Mouse (Mus musculus) thymus, adult 2 months (tissue): ENCODE measurements around the gene Galnt17. TPM values are rescaled to one million over a fixed set of nuclear protein-coding genes. Genes with fewer than 3 reads are reported as not detected.

ENCODE experiments used
- DNase-seq: peaks from one replicate; pipeline ENCODE4 v3.0.0; 2021
- H3K27ac ChIP-seq: fragments of 200-500 bp; 2 replicates; pipeline ENCODE4 v1.5.1; 2012; ENCODE audit warnings: low read length, control low read depth; ENCODE audit not compliant: control insufficient read depth, insufficient read depth
- H3K27me3 ChIP-seq: fragments of 200-500 bp; 2 replicates; pipeline ENCODE4 v1.6.1; 2012; ENCODE audit warnings: mild to moderate bottlenecking, low read length, moderate library complexity, mixed read lengths; ENCODE audit not compliant: control insufficient read depth, insufficient read depth
- H3K36me3 ChIP-seq: fragments of 200-500 bp; 2 replicates; pipeline ENCODE4 v1.6.1; 2012; ENCODE audit warnings: mild to moderate bottlenecking, low read length, moderate library complexity; ENCODE audit not compliant: control insufficient read depth, insufficient read depth
- H3K4me1 ChIP-seq: fragments of 200-500 bp; replicated peaks from 2 replicates; pipeline ENCODE4 v1.6.1; 2012; ENCODE audit warnings: low read length; ENCODE audit not compliant: control insufficient read depth, insufficient read depth
- H3K4me3 ChIP-seq: fragments of 200-500 bp; 2 replicates; pipeline ENCODE4 v1.5.1; 2012; ENCODE audit warnings: mild to moderate bottlenecking, low read length, control low read depth, moderate library complexity; ENCODE audit not compliant: control insufficient read depth, insufficient read depth
- CTCF ChIP-seq: fragments of 200-500 bp; IDR thresholded peaks from 2 replicates; pipeline ENCODE4 v1.5.1; 2012; ENCODE audit warnings: mild to moderate bottlenecking, control low read depth, low read length, moderate library complexity, borderline replicate concordance; ENCODE audit not compliant: control insufficient read depth, poor library complexity, insufficient read depth; ENCODE audit errors: extremely low read depth
- POLR2A ChIP-seq: fragments of 200-500 bp; IDR thresholded peaks from 2 replicates; pipeline ENCODE4 v1.6.1; 2012; ENCODE audit warnings: mild to moderate bottlenecking, low read length, control low read depth, moderate library complexity; ENCODE audit not compliant: control insufficient read depth, poor library complexity, insufficient read depth; ENCODE audit errors: extremely low read depth
- WGBS: fragments of 180-500 bp; shearing (Covaris S2); methylation state at CpG from one replicate; pipeline ENCODE4 v1.1.7; 2018; 5-methylcytosine and 5-hydroxymethylcytosine counted together
- polyA plus RNA-seq: library from polyadenylated mRNA; depleted of rRNA; stranded (reverse); fragments of >200 nt; gene quantifications from 2 replicates; pipeline ENCODE4 v1.2.3, GENCODE M21; 2012

Galnt17 gene
- polyA plus RNA-seq, 1 experiment = 2.0 TPM

- Histone ChIP-seq H3K4me3 (no peak overlapping the region), H3K27ac (no peak overlapping the region), H3K36me3 (no peaks in the 10 kb centered on the region), H3K4me1 (no peaks in the 10 kb centered on the region), H3K27me3 (no peaks in the 10 kb centered on the region)
- 78% methylated on average over 4 of the region's 4 CpGs for WGBS
- no peak for DNase-seq
- TF ChIP-seq CTCF (no peak), POLR2A (no peak)
Measured at GRCm38 (mm10) chr5:130938911-130939608, 369.2 kb downstream of the Galnt17 start.

- no peak for DNase-seq
Measured at GRCm38 (mm10) chr5:130938274-130938741, 370.0 kb downstream of the Galnt17 start.

GRCm38 (mm10) chr5:130930999-130931398 is 377.3 kb downstream of the Galnt17 start:
- H3K4me3 ChIP-seq = no peak overlapping the region
- H3K4me1 ChIP-seq = no peaks in the 10 kb centered on the region
- no peaks in the 10 kb centered on the region for H3K36me3 ChIP-seq
- TF ChIP-seq CTCF = no peak
- no peak for TF ChIP-seq POLR2A
- 81% methylated on average over 1 of the region's 1 CpGs for WGBS
- no peaks in the 10 kb centered on the region for H3K27me3 ChIP-seq
- DNase-seq = no peak
- H3K27ac ChIP-seq = no peak overlapping the region

More at GRCm38 (mm10) chr5:130938274-130938741, 370.0 kb downstream of the Galnt17 start:
- no peaks in the 10 kb centered on the region for H3K36me3 ChIP-seq
- 36% methylated on average over 7 of the region's 7 CpGs for WGBS
- TF ChIP-seq CTCF (no peak), POLR2A (no peak)
- H3K4me1 ChIP-seq = no peaks in the 10 kb centered on the region
- no peak overlapping the region for H3K27ac ChIP-seq
- no peaks in the 10 kb centered on the region for H3K27me3 ChIP-seq
- H3K4me3 ChIP-seq = no peak overlapping the region

GRCm38 (mm10) chr5:130927794-130928149 is 380.5 kb downstream of the Galnt17 start:
- DNase-seq = no peak
- Histone ChIP-seq H3K27me3 (no peaks in the 10 kb centered on the region), H3K4me3 (no peak overlapping the region), H3K27ac (no peak overlapping the region), H3K36me3 (no peaks in the 10 kb centered on the region), H3K4me1 (no peaks in the 10 kb centered on the region)
- no peak for TF ChIP-seq POLR2A
- TF ChIP-seq CTCF = no peak
- 90% methylated on average over 8 of the region's 8 CpGs for WGBS

- Histone ChIP-seq H3K27ac (no peak overlapping the region), H3K4me1 (no peaks in the 10 kb centered on the region), H3K36me3 (no peaks in the 10 kb centered on the region), H3K4me3 (no peak overlapping the region), H3K27me3 (no peaks in the 10 kb centered on the region)
- no peak for DNase-seq
- TF ChIP-seq POLR2A (no peak), CTCF (no peak)
- WGBS = 89% methylated on average over 3 of the region's 3 CpGs
Measured at GRCm38 (mm10) chr5:130927138-130927793, 381.0 kb downstream of the Galnt17 start.

GRCm38 (mm10) chr5:130925681-130926080 is 382.6 kb downstream of the Galnt17 start:
- DNase-seq = no peak
- Histone ChIP-seq H3K4me1 (no peaks in the 10 kb centered on the region), H3K4me3 (no peak overlapping the region), H3K36me3 (no peaks in the 10 kb centered on the region), H3K27ac (no peak overlapping the region), H3K27me3 (no peaks in the 10 kb centered on the region)
- TF ChIP-seq CTCF (no peak), POLR2A (no peak)
- 93% methylated on average over 7 of the region's 7 CpGs for WGBS

- Histone ChIP-seq H3K4me1 (no peaks in the 10 kb centered on the region), H3K27ac (no peak overlapping the region), H3K36me3 (no peaks in the 10 kb centered on the region), H3K27me3 (no peaks in the 10 kb centered on the region), H3K4me3 (no peak overlapping the region)
- no peak for DNase-seq
- TF ChIP-seq CTCF (no peak), POLR2A (no peak)
- 32% methylated on average over 2 of the region's 2 CpGs for WGBS
Measured at GRCm38 (mm10) chr5:130924245-130924827, 384.0 kb downstream of the Galnt17 start.
